Mouse (Mus musculus): ENCODE data around the gene Tmem88.

DNA sequence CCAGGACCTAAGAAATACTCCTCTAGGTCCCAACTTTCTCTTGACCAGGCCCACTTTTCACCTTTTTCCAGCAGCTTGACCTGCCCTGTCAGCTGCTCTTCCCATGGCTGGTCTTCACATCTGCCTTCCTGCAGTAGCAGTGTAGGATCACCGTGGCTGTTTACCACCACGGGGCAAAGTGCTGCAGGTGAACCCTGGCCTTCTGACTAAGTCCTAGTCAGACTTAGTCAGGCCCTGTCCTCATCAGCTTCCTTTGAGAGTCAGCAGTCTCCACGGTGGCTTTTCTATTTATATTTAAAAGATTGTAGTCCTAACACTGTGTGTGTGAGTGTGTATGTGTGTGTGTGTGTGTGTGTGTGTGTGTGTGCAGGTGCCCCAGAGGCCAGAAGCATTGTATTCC lies 20.3 kb downstream of the Tmem88 start:
- TF ChIP-seq EP300 (IDR thresholded peaks at IDR 0.05; ENCODE audit: insufficient read depth, low read depth, low read length) = no peak
- no peak for TF ChIP-seq POLR2A (IDR thresholded peaks at IDR 0.05; ENCODE audit: insufficient read depth, low read depth, low read length)
